Mouse (Mus musculus) bone marrow, adult 2 months (tissue): ENCODE results near the gene Tuba1c.

ENCODE experiments used
- CTCF ChIP-seq: fragments of 200-500 bp; IDR thresholded peaks from 2 replicates; pipeline ENCODE4 v1.5.1; 2011; ENCODE audit warnings: low read length, control low read depth; ENCODE audit not compliant: control insufficient read depth, insufficient read depth
- POLR2A ChIP-seq: fragments of 200-500 bp; IDR thresholded peaks from 2 replicates; pipeline ENCODE4 v1.6.1; 2011; ENCODE audit warnings: low read depth, mild to moderate bottlenecking, control low read depth, low read length, borderline replicate concordance; ENCODE audit not compliant: control insufficient read depth

DNA sequence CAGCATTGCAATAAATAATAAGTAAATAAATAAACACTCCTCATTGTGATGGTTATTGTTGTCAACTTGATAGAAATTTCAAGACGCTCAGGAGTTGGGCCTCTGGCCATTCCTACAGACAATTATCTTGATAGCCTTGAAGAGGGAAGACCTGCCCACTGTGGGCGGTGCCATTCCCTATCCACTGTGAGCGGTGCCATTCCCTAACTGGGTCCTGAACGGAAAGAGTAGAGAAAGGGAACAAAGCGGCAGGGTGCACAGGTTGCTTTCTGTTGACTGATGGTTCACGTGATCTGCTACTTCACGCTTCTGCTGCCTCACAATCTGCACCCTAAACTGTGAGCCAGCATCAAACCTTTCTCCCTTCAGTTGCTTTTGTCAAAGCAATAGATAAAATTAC, 8.4 kb upstream of the Tuba1c start:
- TF ChIP-seq CTCF = no peak
- TF ChIP-seq POLR2A = no peak
